Mouse (Mus musculus) T-cell, adult 2 months (primary cell): Measurements from ENCODE around the gene Fxyd1.

Experiments
- DNase-seq: peaks from one replicate; pipeline ENCODE4 v3.0.0; 2022; ENCODE audit warnings: low spot score

The Fxyd1 gene

GRCm38 (mm10) chr7:31057071-31057470, at the start of gene Fxyd1:
Gene Fxyd1 (minus strand): TSS chr7:31057199.
- no peak for DNase-seq

DNA sequence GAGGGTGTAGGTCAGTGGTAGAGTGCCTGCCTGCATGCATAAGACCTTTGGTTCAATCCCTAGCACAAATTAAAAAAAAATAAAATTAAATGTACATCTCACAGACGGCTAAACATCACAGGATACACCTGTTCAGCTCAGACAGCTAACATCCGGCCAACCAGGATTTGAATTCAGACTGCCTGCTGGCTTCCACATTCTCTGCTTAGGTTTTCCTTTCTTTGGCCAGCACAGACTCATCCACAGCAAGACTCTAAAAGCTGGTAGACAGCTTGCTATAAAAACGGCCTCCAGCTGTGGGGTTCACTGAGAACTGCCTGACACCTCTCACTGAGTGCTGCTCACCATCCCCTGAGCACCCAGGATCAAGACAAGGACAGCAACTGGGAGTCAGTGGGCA, 49.2 kb upstream of the Fxyd1 start:
- DNase-seq: no peak

DNA sequence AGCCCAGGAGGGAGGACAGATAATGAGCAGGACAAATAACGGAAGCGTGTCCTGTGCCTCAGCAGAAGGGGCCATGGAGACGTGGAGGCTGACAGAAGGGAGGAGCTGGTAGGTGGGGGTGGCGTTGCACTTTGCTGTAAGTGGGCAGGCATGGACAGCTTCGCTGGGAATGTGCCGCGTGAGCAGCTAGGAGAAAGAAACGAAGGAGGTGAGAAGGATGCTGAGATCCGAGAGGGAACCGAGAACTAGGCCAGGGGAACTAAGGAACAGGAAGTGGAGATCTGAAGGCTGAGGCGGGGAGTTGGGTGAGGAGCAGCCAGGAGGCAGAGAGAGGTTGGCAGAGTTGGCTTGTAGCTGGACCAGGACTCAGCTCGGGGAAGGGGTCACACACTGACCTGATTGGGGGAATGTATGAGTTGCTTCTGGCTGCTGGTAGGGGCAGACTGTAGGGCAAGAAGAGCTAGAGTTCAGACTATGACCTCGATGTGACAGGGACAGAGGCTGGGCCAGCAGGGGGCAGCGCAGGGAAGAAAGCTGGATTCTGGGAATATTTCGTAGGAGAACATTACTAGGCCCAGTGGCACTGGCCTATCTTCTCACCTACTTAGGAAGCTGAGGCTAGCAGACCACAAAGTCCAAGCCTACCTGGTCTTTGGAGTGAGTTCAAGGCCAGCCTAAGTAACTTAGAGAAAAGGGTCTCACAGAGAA, 48.2 kb upstream of the Fxyd1 start:
- no peak for DNase-seq

GRCm38 (mm10) chr7:31100786-31101185, 43.8 kb upstream of the Fxyd1 start:
- DNase-seq: no peak

DNA sequence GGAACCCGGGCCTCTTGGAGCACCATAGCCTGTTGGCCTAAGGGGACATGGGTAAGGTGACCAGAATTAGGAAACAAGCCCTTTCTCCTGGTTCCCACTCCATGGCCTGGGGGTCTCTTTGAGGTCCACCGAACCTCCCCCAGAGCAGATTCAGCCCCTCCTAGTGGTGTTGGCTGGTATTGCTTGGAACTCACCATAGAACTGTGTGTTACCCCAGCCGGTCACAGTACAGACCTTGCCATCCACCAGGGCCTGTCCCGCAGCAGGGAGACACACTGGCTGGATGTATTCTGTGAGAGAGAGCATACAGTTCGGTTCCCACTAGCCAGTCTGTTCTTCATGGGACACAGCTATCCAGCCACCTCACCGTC, 42.6 kb upstream of the Fxyd1 start:
- no peak for DNase-seq

DNA sequence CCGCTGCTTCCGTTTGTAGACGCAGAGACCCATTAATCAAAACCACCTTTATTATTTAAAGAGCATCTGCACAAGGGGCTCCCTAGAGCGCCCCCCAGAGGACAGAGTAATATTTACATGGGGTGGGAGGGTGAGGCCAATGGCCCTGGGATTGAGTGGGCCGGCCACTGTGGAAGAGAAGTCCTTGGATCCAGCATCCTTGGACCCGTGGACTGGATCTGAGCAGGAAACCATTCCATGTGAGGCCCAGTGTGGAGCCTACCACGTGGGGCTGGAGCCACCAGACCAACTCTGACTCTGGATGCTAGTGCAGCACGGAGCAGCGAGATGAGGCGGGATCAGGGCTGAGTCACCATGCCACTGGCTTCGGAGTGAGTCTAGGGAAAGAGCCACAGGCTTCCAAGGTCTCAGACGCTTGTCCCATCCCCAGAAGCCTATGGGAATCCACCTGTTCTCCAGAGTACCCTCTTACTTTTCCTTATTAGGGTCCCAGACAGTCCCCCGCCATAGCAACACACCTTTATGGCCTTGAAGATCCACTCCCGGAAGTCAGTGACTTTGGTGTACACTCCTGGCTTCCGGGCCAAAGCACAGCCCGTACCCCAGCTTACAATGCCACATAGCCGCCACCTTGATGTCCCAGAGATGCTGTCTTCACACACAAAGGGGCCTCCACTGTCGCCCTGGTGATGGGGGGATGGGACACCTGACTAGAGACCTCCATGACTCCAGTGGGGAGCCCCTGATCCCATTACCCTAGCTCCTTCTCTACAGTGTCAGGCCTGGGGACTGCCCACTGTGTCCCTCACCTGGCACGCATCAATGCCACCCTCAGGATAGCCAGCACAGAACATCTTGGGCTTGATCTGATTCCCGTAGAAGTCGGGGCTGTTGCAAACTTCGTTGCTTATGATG, 42.0 kb upstream of the Fxyd1 start:
- DNase-seq: no peak

- DNase-seq: peak; percentile 88
Observed at GRCm38 (mm10) chr7:31097583-31098248, 40.7 kb upstream of the Fxyd1 start.

DNA sequence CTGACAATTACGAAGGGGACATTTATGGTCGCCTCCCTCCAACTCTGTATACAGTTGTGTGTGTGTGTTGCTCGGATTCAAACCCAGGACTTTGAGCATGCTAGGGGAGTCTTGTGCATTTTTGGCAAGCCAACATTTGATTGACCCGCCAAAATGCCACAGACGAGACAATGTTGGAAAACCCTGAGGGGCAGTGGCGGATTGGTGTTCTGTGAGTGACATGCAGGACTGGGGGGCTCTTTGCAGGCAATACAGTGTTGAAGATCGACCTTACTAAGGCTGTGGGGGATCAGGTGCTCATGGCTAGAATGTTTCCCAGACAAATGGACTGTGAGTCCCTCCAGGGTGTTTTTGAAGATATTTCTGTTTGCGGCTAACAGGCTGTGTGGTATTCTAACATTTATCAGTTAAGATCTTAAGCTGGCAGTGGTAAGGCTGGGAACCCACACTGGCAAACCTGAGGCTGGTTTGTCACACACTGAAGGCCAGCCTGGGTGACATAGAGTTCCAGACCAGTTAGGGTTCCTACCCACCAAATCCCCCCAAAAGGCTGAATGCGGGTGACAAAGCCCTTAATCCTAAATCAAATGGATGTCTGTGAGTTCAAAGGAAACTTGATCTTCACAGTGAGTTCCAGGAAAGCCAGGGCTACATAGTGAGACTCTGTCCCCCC, 40.0 kb upstream of the Fxyd1 start:
- no peak for DNase-seq

DNA sequence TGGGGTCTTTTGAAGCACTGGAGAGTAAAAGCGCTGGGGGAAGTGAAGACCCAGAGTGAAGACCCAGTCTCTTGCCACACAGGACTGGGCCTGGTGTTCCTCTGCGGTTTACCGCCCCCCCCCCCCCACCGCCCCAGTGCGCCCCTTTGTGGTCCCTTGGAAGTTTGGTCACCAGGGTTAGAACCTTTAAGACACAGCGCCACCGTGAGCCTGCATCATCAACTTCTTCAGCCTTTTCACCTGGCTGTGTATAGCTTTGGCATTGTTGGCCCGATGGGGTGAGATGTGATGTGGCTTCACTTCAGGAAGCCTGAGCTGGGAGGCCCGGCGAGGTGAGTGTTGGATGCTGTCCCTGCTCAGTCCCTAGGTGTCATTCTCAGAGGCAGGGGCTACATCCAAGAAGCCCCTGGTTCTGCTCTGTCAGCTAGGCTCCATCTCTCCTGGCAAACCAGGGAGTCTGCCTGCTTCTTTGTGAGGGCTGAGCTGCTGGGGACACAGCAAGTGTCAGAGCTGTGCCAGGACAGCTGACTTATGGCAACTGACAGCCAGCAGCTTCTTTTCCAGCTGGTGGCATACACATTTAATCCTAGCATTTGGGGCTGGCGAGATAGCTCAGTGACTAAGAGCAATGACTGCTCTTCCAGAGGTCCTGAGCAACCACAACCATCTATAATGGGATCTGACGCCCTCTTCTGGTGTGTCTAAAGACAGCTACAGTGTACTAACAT, 37.9 kb upstream of the Fxyd1 start:
- peak; percentile 52 for DNase-seq

GRCm38 (mm10) chr7:31089721-31090120, 32.7 kb upstream of the Fxyd1 start:
- peak; percentile 78 for DNase-seq

GRCm38 (mm10) chr7:31088206-31088605, 31.2 kb upstream of the Fxyd1 start:
- no peak for DNase-seq

DNA sequence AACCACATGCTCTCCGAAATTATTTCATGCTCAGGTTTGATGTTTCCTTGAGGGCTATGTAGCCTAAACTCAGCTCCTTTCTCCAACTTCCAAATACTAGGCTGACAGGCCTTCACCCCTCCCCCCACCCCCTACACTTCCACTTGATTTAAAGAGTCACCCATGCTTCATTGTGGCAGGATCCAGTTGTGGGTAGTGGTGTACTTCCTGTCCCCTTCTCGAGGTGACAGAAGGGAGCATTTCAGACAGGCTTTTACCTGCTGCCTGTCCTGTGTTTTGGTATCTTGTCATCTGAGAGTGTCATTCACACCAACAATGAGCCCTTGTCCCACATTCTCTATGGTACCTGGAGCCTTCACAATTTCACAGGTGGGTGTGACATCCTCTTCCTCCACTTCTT, 30.3 kb upstream of the Fxyd1 start:
- DNase-seq: peak; percentile 55

GRCm38 (mm10) chr7:31086175-31086755, 29.3 kb upstream of the Fxyd1 start:
- peak; percentile 30 for DNase-seq

DNA sequence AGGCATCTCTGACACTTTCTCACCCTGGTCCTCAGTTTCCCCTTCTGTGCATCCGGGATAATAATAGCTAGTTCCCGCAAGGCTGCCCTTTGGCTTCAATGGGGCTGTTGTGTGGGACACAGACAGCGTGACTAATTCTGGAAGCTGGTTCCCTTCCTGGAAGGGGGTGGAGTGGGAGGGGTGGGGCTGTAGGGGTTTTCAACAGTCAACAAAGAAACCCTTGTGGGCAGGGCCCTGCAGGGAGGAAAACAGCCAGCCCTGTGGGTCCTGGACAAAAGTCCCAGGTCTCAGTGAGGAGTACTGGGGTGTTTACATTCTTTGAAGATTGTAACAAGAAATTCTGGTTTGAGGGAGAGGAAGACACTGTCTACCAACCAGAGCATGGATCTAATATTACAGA, 28.2 kb upstream of the Fxyd1 start:
- no peak for DNase-seq

DNA sequence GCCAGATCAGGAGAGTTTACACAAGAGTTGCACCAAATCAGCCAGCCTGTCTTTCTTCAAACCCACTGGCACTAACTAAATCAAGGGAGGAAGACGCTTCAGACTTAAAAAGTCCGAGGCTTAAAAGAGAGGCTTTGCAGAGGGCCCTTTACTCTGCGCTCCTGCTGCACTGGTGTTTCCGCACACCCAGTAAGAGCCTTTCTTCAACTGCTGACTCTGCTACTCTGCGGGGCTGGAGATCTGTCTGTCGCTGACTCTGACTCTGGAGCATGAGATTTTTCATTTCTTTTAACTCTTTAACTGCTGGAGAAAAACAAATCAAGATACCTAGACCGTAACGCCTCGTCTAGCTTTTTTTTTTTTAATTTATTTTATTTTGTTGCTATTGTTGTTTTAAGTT, 27.1 kb upstream of the Fxyd1 start:
- DNase-seq: peak; percentile 34

GRCm38 (mm10) chr7:31082831-31083588, 26.0 kb upstream of the Fxyd1 start:
- no peak for DNase-seq

GRCm38 (mm10) chr7:31082106-31082505, 25.1 kb upstream of the Fxyd1 start:
- no peak for DNase-seq

GRCm38 (mm10) chr7:31081106-31081505, 24.1 kb upstream of the Fxyd1 start:
- DNase-seq: no peak

GRCm38 (mm10) chr7:31080611-31081010, 23.6 kb upstream of the Fxyd1 start:
- no peak for DNase-seq

DNA sequence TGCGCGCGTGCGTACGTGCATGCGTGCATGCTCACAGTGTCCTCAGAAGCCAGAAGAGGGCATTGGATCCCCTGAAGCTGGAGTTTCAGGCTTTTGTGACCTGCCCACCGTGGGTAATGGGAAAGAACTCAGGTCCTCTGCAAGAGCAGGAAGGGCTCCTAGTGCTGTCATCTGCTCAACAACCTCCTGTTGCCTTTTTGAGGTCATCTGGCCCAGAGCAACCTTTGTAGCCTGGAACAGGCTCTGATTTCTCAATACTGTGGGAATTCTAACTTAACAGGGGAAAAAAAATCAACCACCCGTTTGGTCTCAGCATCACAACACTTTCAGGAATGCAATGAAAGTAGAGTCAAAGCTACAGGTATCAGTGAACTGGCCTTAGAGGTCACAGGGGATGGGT, 22.7 kb upstream of the Fxyd1 start:
- DNase-seq: no peak
